Comparison of ENCODE assay signal across 14 mouse cellular contexts in genomic region chr3:154111221-154111620, GRCm38 (mm10).
DNase-seq lines count a peak whose midpoint lies in the region.
"Had no signal": no experiment of that assay in that cellular context is flagged by ENCODE, and none has a peak within 500 bp of the region (broad histone marks: within the 10 kb centered on the region; RNA-seq: fewer than 3 reads in every experiment).

No protein-coding gene starts in this region.

- intact Hi-C loops in heart, postnatal 10 days (cut with DNase I), result no loop called here

- DNase-seq in heart, adult 11 months, result peak; percentile 77
- DNase-seq in heart, adult 8-10 months (ENCODE audit: low spot score), result no peak
- peak; percentile 16 for DNase-seq in kidney, postnatal 14 days
- DNase-seq in kidney, postnatal 36 days, result no peak
- DNase-seq in NIH3T3 (ENCODE audit: low read depth), result peak; percentile 19
- DNase-seq in heart, postnatal 10 days, result peak; percentile 23 to 42
- no peak for DNase-seq in testis, postnatal 10 days (ENCODE audit: low spot score)
- no peak for DNase-seq in layer of hippocampus, postnatal 10 days (ENCODE audit: low spot score in 2 of 2)
- DNase-seq: cerebellum, adult 18-20 months; gastrocnemius, postnatal 14 days; lung, postnatal 4 days; right cerebral cortex, postnatal 14 days; spleen, adult 18-20 months; thymus, postnatal 36 days had no signal

Comparison
In these comparisons a context has a peak if more than half of its experiments do, and no peak if none do; other contexts are left out.
1. DNase-seq: peak in heart, adult 11 months (single experiment), kidney, postnatal 14 days (single experiment), NIH3T3 (single experiment) and heart, postnatal 10 days (2 of 2); none in heart, adult 8-10 months (single experiment), kidney, postnatal 36 days (0 of 2), testis, postnatal 10 days (single experiment) and layer of hippocampus, postnatal 10 days (0 of 2).